Mouse (Mus musculus): ENCODE data around the gene Pdcd5.

- no peak for TF ChIP-seq POLR2A (IDR thresholded peaks at IDR 0.05; ENCODE audit: low read depth, low read length)
- TF ChIP-seq CTCF (IDR thresholded peaks at IDR 0.05; ENCODE audit: extremely low read depth, insufficient read depth, insufficient read length, insufficient replicate concordance): no peak
Observed at GRCm38 (mm10) chr7:35626038-35626437, 21.3 kb downstream of the Pdcd5 start.
